Mouse (Mus musculus): Measurements from ENCODE around the gene Ccdc13. TPM values are rescaled to one million over a fixed set of nuclear protein-coding genes. Genes with fewer than 3 reads are reported as not detected.

Ccdc13 gene
- total RNA-seq, 1 experiment from 2014 or later: not detected

GRCm38 (mm10) chr9:121765166-121765855 lies 74.0 kb downstream of the Ccdc13 start:
- no peak for ATAC-seq (ENCODE audit: extremely low read depth, insufficient number of reproducible peaks, low FRiP score, poor library complexity, severe bottlenecking)

GRCm38 (mm10) chr9:121763716-121764115 lies 75.5 kb downstream of the Ccdc13 start:
- no peak for ATAC-seq (ENCODE audit: extremely low read depth, insufficient number of reproducible peaks, low FRiP score, poor library complexity, severe bottlenecking)

GRCm38 (mm10) chr9:121762761-121763160 lies 76.5 kb downstream of the Ccdc13 start:
- ATAC-seq (ENCODE audit: extremely low read depth, insufficient number of reproducible peaks, low FRiP score, poor library complexity, severe bottlenecking): no peak

GRCm38 (mm10) chr9:121762248-121762647 lies 77.0 kb downstream of the Ccdc13 start:
- ATAC-seq (ENCODE audit: extremely low read depth, insufficient number of reproducible peaks, low FRiP score, poor library complexity, severe bottlenecking): no peak

- no peak for ATAC-seq (ENCODE audit: extremely low read depth, insufficient number of reproducible peaks, low FRiP score, poor library complexity, severe bottlenecking)
These were observed 77.5 kb downstream of the Ccdc13 start for GRCm38 (mm10) chr9:121761787-121762186.

GRCm38 (mm10) chr9:121761091-121761665 lies 78.1 kb downstream of the Ccdc13 start:
- ATAC-seq (ENCODE audit: extremely low read depth, insufficient number of reproducible peaks, low FRiP score, poor library complexity, severe bottlenecking): no peak

- no peak for ATAC-seq (ENCODE audit: extremely low read depth, insufficient number of reproducible peaks, low FRiP score, poor library complexity, severe bottlenecking)
These were observed 78.8 kb downstream of the Ccdc13 start for GRCm38 (mm10) chr9:121760271-121761090.

- ATAC-seq (ENCODE audit: extremely low read depth, insufficient number of reproducible peaks, low FRiP score, poor library complexity, severe bottlenecking): no peak
These were observed 79.9 kb downstream of the Ccdc13 start, which contains the start of gene Zfp651 for GRCm38 (mm10) chr9:121759091-121760081. Gene Zfp651, plus strand, starts transcription at chr9:121759330.

- no peak for ATAC-seq (ENCODE audit: extremely low read depth, insufficient number of reproducible peaks, low FRiP score, poor library complexity, severe bottlenecking)
These were observed 81.1 kb downstream of the Ccdc13 start for GRCm38 (mm10) chr9:121757835-121758814.

GRCm38 (mm10) chr9:121757432-121757831 lies 81.8 kb downstream of the Ccdc13 start:
- no peak for ATAC-seq (ENCODE audit: extremely low read depth, insufficient number of reproducible peaks, low FRiP score, poor library complexity, severe bottlenecking)

GRCm38 (mm10) chr9:121756785-121757184 lies 82.5 kb downstream of the Ccdc13 start:
- no peak for ATAC-seq (ENCODE audit: extremely low read depth, insufficient number of reproducible peaks, low FRiP score, poor library complexity, severe bottlenecking)

GRCm38 (mm10) chr9:121754624-121755023 lies 84.6 kb downstream of the Ccdc13 start:
- no peak for ATAC-seq (ENCODE audit: extremely low read depth, insufficient number of reproducible peaks, low FRiP score, poor library complexity, severe bottlenecking)

- no peak for ATAC-seq (ENCODE audit: extremely low read depth, insufficient number of reproducible peaks, low FRiP score, poor library complexity, severe bottlenecking)
These were observed 86.5 kb downstream of the Ccdc13 start for GRCm38 (mm10) chr9:121752774-121753173.

Other genes starting within 250 kb of the Ccdc13 start
- gene Lyzl4, start 197.4 kb downstream of the Ccdc13 start, total RNA-seq (2017): not detected in 2 replicates
- gene Vipr1, start 196.7 kb downstream of the Ccdc13 start, total RNA-seq (2017): 4.4 and 5.8 TPM in 2 replicates
- 5.7 and 7.1 TPM in 2 replicates for gene Sec22c, start 134.0 kb downstream of the Ccdc13 start, total RNA-seq (2017)
- gene Ss18l2, start 129.1 kb downstream of the Ccdc13 start, total RNA-seq (2017): 8.0 and 14.9 TPM in 2 replicates
- 216 and 260 TPM in 2 replicates for gene Nktr, start 120.3 kb downstream of the Ccdc13 start, total RNA-seq (2017)
- gene Zfp651, start 80.1 kb downstream of the Ccdc13 start, total RNA-seq (2017): 0.12 TPM in 1 of 2 replicates, not detected in the other
- gene Klhl40, start 61.9 kb downstream of the Ccdc13 start, total RNA-seq (2017): not detected in 2 replicates
- gene Hhatl, start 47.0 kb downstream of the Ccdc13 start, total RNA-seq (2017): not detected in 2 replicates
- gene Higd1a, start 18.9 kb upstream of the Ccdc13 start, total RNA-seq (2017): 7.2 and 15.2 TPM in 2 replicates
- 0.25 and 4.5 TPM in 2 replicates for gene Ackr2, start 58.9 kb upstream of the Ccdc13 start, total RNA-seq (2017)
- not detected in 2 replicates for gene Cyp8b1, start 76.8 kb upstream of the Ccdc13 start, total RNA-seq (2017)
- gene Fam198a, start 111.5 kb upstream of the Ccdc13 start, total RNA-seq (2017): not detected in 2 replicates
- not detected in 2 replicates for gene Pomgnt2, start 157.6 kb upstream of the Ccdc13 start, total RNA-seq (2017)